Mouse (Mus musculus) testis, adult 2 months (tissue): ENCODE data around the gene Rtn4ip1. TPM values are rescaled to one million over a fixed set of nuclear protein-coding genes. Genes with fewer than 3 reads are reported as not detected.
"Not testable (repeated sequence)": the region's sequence is repeated elsewhere in the genome, so short reads cannot be mapped to it uniquely, and the experiment has no call there.

Experiments used
- H3K27ac ChIP-seq: fragments of 200-500 bp; 2 replicates; pipeline ENCODE4 v1.5.1; 2012; ENCODE audit warnings: low read depth, low read length; ENCODE audit not compliant: control insufficient read depth, insufficient read depth
- H3K27me3 ChIP-seq: fragments of 200-500 bp; 2 replicates; pipeline ENCODE4 v1.6.1; 2012; ENCODE audit warnings: mild to moderate bottlenecking, low read length, moderate library complexity; ENCODE audit not compliant: control insufficient read depth, insufficient read depth
- H3K36me3 ChIP-seq: fragments of 200-500 bp; 2 replicates; pipeline ENCODE4 v1.6.1; 2012; ENCODE audit warnings: mild to moderate bottlenecking, low read length; ENCODE audit not compliant: control insufficient read depth, insufficient read depth
- H3K4me1 ChIP-seq: fragments of 200-500 bp; 2 replicates; pipeline ENCODE4 v1.6.1; 2012; ENCODE audit warnings: low read length; ENCODE audit not compliant: control insufficient read depth, insufficient read depth
- H3K4me3 ChIP-seq: fragments of 200-500 bp; 2 replicates; pipeline ENCODE4 v1.5.1; 2012; ENCODE audit warnings: low read depth, mild to moderate bottlenecking, low read length, moderate library complexity, mixed read lengths; ENCODE audit not compliant: control insufficient read depth
- CTCF ChIP-seq: fragments of 200-500 bp; IDR thresholded peaks from 2 replicates; pipeline ENCODE4 v1.5.1; 2012; ENCODE audit warnings: low read depth, mild to moderate bottlenecking, inconsistent platforms, low read length, moderate library complexity; ENCODE audit not compliant: control insufficient read depth, insufficient read depth, insufficient replicate concordance
- POLR2A ChIP-seq: fragments of 200-500 bp; IDR thresholded peaks from 2 replicates; pipeline ENCODE4 v1.6.1; 2012; ENCODE audit warnings: low read depth, mild to moderate bottlenecking, inconsistent platforms, low read length, moderate library complexity; ENCODE audit not compliant: control insufficient read depth
- polyA plus RNA-seq: library from polyadenylated mRNA; depleted of rRNA; stranded (reverse); fragments of >200 nt; gene quantifications from 2 replicates; pipeline ENCODE4 v1.2.3, GENCODE M21; 2012

The Rtn4ip1 gene
- polyA plus RNA-seq, 1 experiment = 20.8 TPM

DNA sequence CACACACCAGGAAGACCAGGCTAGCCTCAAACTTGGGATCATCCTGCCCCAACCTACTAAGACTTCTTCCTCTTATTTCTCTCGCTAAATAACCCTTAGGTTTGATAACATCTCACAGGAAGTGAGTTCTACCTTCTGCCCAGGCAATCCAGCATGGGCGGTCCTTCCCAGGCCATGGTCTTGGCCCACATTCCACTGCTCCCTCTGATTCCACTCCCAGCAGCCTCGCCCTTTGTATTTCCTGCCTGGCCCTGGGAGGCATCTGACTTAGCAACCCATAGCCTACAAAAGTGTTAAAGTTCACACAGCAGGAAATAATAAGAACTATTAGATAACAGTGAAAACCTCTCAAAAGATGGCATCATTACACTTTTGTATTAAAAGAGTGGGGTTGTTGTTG is 75.7 kb downstream of the Rtn4ip1 start:
- no peaks in the 10 kb centered on the region for H3K4me1 ChIP-seq
- H3K27me3 ChIP-seq = no peaks in the 10 kb centered on the region
- TF ChIP-seq POLR2A (no peak), CTCF (no peak)
- H3K4me3 ChIP-seq = no peak overlapping the region
- no peaks in the 10 kb centered on the region for H3K36me3 ChIP-seq
- H3K27ac ChIP-seq = no peak overlapping the region

DNA sequence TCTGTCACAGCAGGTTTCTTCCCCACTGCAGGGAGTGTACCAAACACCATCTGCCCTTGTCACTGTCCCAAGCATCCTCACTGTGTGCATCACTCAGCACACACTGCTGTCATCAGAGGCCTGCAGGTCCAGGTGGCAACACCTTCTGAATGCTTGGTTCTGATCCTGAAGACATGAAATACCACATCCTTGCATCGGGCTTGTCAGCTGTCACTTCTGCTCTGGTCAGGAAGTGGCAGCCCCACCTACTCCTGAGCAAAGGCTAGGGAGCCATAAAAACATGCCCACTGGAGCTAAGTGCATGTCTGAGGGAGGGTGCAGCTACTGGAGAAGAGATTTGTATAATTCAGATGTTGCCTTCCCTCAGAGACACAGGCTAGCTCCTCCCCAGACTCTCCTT is 78.5 kb downstream of the Rtn4ip1 start:
- TF ChIP-seq POLR2A (no peak), CTCF (no peak)
- no peak overlapping the region for H3K27ac ChIP-seq

DNA sequence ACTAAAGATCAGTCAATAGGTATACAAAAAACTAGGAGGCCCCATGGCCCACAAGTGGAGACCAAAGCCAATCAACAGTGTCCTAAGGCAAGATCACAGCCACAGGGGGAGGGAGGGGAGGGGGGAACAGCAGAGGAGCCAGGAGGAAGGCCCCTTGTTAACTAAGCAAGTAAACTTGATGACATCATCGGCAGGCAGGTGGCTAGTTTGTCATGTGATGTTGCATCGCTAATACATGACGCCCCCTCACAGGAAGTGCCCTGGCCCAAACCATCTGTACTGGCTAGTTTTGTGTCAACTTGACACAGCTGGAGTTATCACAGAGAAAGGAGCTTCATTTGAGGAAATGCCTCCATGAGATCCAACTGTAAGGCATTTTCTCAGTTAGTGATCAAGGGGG is 79.1 kb downstream of the Rtn4ip1 start:
- H3K36me3 ChIP-seq, H3K27ac ChIP-seq, H3K4me3 ChIP-seq, H3K4me1 ChIP-seq, H3K27me3 ChIP-seq: not testable (repeated sequence)

More for the DNA sequence above, 78.5 kb downstream of the Rtn4ip1 start:
- Histone ChIP-seq H3K36me3 (no peaks in the 10 kb centered on the region), H3K4me1 (no peaks in the 10 kb centered on the region), H3K4me3 (no peak overlapping the region), H3K27me3 (no peaks in the 10 kb centered on the region)

DNA sequence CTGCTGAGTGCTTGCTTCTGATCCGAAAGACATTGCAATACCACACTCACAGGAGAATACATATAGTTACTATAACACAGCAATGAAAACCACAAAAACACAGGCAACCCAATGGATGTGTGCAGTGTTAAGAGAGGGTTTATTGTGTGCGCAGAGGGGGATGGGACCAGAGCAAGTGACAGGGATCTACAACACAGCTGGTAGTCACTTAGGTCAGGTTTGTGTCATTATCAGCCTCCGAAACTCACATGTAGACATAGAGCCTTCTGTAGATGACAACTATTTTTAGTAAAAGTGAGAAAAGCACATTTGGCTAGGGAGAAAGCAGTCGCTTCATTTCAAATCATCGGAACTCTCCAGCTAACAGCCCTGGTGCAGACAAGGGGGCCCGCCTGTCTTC is 80.9 kb downstream of the Rtn4ip1 start:
- TF ChIP-seq POLR2A (no peak), CTCF (no peak)

DNA sequence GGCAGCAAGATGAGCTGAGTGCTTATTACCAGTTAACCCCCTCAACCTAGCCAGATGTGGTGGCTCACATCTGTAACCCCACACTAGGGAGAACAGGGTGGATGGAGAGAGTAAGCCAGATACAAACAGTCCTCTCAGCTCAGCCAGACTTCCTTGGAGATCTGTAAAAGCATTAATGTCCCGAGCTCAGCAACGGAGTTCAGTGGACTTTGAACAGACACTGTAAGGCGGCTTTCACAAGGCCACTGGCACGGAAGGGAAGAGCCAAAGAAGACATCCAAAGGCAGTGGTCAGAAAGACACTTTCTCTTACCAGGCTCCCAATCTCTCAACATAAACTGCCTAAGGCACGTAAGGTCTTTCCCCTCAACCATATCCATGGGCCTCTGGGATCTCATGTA is 81.6 kb downstream of the Rtn4ip1 start:
- no peak overlapping the region for H3K27ac ChIP-seq
- TF ChIP-seq POLR2A (no peak), CTCF (no peak)

More for the DNA sequence above, 80.9 kb downstream of the Rtn4ip1 start:
- Histone ChIP-seq H3K27ac (no peak overlapping the region), H3K4me1 (no peaks in the 10 kb centered on the region), H3K36me3 (no peaks in the 10 kb centered on the region), H3K4me3 (no peak overlapping the region), H3K27me3 (no peaks in the 10 kb centered on the region)

GRCm38 (mm10) chr10:43983866-43984265 is 82.3 kb downstream of the Rtn4ip1 start:
- no peaks in the 10 kb centered on the region for H3K4me1 ChIP-seq
- no peaks in the 10 kb centered on the region for H3K36me3 ChIP-seq
- no peak overlapping the region for H3K27ac ChIP-seq
- H3K27me3 ChIP-seq = no peaks in the 10 kb centered on the region
- TF ChIP-seq POLR2A = no peak
- H3K4me3 ChIP-seq = no peak overlapping the region

More for the DNA sequence above, 81.6 kb downstream of the Rtn4ip1 start:
- H3K36me3 ChIP-seq = no peaks in the 10 kb centered on the region
- H3K4me1 ChIP-seq = no peaks in the 10 kb centered on the region
- no peak overlapping the region for H3K4me3 ChIP-seq
- no peaks in the 10 kb centered on the region for H3K27me3 ChIP-seq

DNA sequence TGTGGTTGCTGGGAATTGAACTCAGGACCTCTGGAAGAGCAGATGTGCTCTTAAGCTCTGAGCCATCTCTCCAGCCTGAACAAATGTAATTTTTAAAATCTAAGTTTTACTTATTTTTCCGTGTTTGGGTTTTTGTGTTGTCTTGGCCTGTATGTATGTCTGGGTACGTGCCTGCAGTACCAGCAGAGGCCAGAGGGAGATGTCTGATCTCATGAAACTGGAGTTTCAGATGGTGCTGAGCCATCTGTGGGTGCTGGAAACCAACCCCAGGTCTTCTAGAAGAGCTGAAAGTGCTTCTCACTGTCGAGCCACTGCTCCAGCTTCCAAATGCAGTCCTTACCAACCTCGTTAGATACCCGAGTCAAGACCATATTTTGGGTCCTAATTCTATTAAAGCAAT is 89.7 kb downstream of the Rtn4ip1 start:
- H3K4me1 ChIP-seq = no peaks in the 10 kb centered on the region

DNA sequence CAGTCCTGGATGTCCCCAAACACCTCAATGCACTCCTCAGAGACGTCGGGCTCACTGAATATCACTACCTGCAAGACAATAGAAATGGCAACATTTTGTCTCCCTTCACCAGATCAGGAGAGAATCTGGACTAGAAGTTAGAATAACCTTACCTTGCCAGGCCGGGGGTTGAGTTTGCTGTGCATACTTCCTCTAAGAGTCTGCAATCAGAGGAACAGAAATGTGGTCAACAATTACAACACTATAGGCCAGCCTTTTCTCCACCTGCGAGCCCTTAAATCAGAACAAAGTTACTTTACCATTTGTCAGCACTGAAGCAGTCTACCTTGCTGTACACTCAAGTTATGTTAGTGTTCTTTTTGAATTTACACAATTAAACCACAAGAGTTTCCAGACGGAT is 90.9 kb downstream of the Rtn4ip1 start:
- Histone ChIP-seq H3K27ac (no peak overlapping the region), H3K27me3 (no peaks in the 10 kb centered on the region), H3K4me3 (no peak overlapping the region)

More for the DNA sequence above, 89.7 kb downstream of the Rtn4ip1 start:
- Histone ChIP-seq H3K27me3 (no peaks in the 10 kb centered on the region), H3K36me3 (no peaks in the 10 kb centered on the region), H3K27ac (no peak overlapping the region), H3K4me3 (no peak overlapping the region)
- TF ChIP-seq CTCF (no peak), POLR2A (no peak)

More for the DNA sequence above, 90.9 kb downstream of the Rtn4ip1 start:
- Histone ChIP-seq H3K4me1 (no peaks in the 10 kb centered on the region), H3K36me3 (no peaks in the 10 kb centered on the region)
- TF ChIP-seq CTCF (no peak), POLR2A (no peak)
